Mouse (Mus musculus): ENCODE data around the gene Slc3a2. TPM values are rescaled to one million over a fixed set of nuclear protein-coding genes. Genes with fewer than 3 reads are reported as not detected.

Gene Slc3a2
- polyA plus RNA-seq, 1 experiment from 2014 or later: 87.8 TPM

DNA sequence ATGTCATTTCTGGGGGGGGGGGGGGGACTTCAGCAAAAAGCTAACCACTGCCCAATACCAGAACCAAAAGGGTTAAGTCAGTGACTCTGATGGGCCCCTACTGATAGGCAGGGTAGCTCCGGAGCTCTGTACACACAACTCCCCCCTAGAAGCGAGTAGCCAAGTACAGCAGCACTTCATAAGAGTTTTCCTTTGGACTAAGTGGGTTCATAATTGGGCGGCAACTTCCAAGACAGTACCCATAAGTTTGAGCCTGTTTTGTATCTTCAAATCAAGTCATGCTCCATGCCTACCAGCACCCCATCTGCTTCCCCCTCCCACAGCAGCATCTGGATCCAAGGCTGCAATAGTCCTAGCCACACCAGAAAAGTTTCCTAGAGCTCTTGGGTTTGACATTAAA is 32.5 kb upstream of the Slc3a2 start:
- no peak overlapping the region for H3K9ac ChIP-seq (ENCODE audit: low read depth, low read length)
- no peak for ATAC-seq (replicated peaks; ENCODE audit: insufficient number of reproducible peaks, low FRiP score, low TSS enrichment)

DNA sequence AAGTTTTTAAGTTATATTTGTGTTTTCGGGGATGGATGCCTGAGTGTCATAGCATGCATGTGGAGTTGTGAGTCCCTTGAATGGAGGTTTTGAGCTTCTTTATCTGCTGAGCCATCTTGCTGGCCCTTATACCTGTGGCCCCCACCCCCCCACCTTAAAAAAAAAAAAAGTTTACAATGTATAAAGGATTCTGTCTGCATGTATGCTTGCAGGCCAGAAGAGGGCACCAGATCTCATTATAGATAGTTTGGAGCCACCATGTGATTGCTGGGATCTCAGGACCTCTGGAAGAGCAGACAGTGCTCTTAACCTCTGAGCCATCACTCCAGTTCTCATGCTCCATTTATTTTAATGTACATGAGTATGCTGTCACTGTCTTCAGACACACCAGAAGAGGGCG is 24.2 kb upstream of the Slc3a2 start:
- ATAC-seq (replicated peaks; ENCODE audit: insufficient number of reproducible peaks, low FRiP score, low TSS enrichment): no peak
- Histone ChIP-seq H3K4me3 (ENCODE audit: low read depth, low read length) (no peak overlapping the region), H3K27me3 (ENCODE audit: control insufficient read depth, insufficient read depth, low read length) (no peaks in the 10 kb centered on the region), H3K4me1 (ENCODE audit: control insufficient read depth, insufficient read depth, low read length) (peaks cover 6% of the 10 kb centered on the region), H3K9ac (ENCODE audit: low read depth, low read length) (no peak overlapping the region), H3K36me3 (ENCODE audit: control insufficient read depth, insufficient read depth, low read length) (peaks cover 55% of the 10 kb centered on the region), H3K9me3 (replicated peaks; ENCODE audit: control insufficient read depth, low read length) (no peaks in the 10 kb centered on the region), H3K27ac (ENCODE audit: low read depth, low read length) (no peak overlapping the region), H3K4me2 (no peak overlapping the region)
- 71% methylated on average over 2 of the region's 2 CpGs for WGBS (ENCODE audit: insufficient replicate concordance)

More for the DNA sequence above, 32.5 kb upstream of the Slc3a2 start:
- H3K27me3 ChIP-seq (ENCODE audit: control insufficient read depth, insufficient read depth, low read length): no peaks in the 10 kb centered on the region
- H3K4me2 ChIP-seq: peak overlapping the region; percentile 86; the same call in 1 of the 2 replicates
- peak overlapping the region; percentile 91; the same call in 1 of the 2 replicates for H3K4me3 ChIP-seq (ENCODE audit: low read depth, low read length)
- peaks cover 15% of the 10 kb centered on the region; the same call in 1 of the 2 replicates for H3K4me1 ChIP-seq (ENCODE audit: control insufficient read depth, insufficient read depth, low read length)
- no peaks in the 10 kb centered on the region for H3K9me3 ChIP-seq (replicated peaks; ENCODE audit: control insufficient read depth, low read length)
- 40% methylated on average over 3 of the region's 3 CpGs for whole genome bisulfite sequencing (ENCODE audit: insufficient replicate concordance)
- H3K27ac ChIP-seq (ENCODE audit: low read depth, low read length): no peak overlapping the region
- peaks cover 17% of the 10 kb centered on the region for H3K36me3 ChIP-seq (ENCODE audit: control insufficient read depth, insufficient read depth, low read length)

DNA sequence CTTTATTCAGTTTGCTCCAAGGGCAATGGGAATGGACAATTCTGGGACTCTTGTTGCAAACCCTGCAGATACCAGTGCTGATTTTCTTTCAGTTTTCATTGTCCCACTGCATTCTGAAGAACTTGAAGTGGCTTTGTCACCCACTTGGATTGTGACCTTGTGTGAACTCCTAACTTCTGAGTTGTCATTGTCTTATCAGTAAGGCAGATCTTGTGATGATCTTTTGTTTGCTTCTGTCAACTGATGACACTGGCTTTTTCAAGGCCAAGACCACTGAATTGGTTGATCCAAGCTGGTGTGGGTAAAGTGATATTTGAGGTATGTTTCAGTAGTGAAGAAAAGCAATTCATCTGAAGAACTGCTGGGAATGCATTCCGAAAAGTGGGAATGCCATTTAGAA is 22.2 kb upstream of the Slc3a2 start:
- Histone ChIP-seq H3K27ac (ENCODE audit: low read depth, low read length) (no peak overlapping the region), H3K4me3 (ENCODE audit: low read depth, low read length) (no peak overlapping the region), H3K36me3 (ENCODE audit: control insufficient read depth, insufficient read depth, low read length) (peaks cover 45% of the 10 kb centered on the region), H3K4me2 (no peak overlapping the region), H3K4me1 (ENCODE audit: control insufficient read depth, insufficient read depth, low read length) (peaks cover 12% of the 10 kb centered on the region), H3K9me3 (replicated peaks; ENCODE audit: control insufficient read depth, low read length) (no peaks in the 10 kb centered on the region), H3K9ac (ENCODE audit: low read depth, low read length) (no peak overlapping the region), H3K27me3 (ENCODE audit: control insufficient read depth, insufficient read depth, low read length) (no peaks in the 10 kb centered on the region)
- ATAC-seq (replicated peaks; ENCODE audit: insufficient number of reproducible peaks, low FRiP score, low TSS enrichment): no peak
- 91% methylated on average over 1 of the region's 1 CpGs for WGBS (ENCODE audit: insufficient replicate concordance)

DNA sequence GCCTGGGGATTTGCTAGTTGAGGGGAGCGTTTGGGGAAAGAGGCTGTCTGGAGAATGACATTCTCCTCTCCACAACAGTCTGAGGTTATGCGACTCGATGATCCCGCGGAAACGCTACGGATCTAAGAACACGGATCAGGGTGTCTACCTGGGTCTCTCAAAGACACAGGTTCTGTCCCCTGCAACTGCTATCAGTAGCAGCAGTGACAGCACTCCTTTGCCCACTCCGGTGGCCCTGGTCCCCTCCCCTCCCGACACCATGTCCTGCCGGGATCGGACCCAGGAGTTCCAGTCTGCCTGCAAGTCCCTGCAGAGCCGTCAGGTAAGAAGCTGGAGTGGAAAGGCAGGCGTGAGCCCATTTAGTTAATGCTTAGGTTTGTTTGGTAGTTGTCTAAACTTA is 19.0 kb upstream of the Slc3a2 start:
- peak overlapping the region; percentile 97; the same call in 1 of the 2 replicates for H3K27ac ChIP-seq (ENCODE audit: low read depth, low read length)
- peaks cover 12% of the 10 kb centered on the region for H3K4me1 ChIP-seq (ENCODE audit: control insufficient read depth, insufficient read depth, low read length)
- peak overlapping the region; percentile 98 for H3K4me3 ChIP-seq (ENCODE audit: low read depth, low read length)
- peak overlapping the region; percentile 91 for H3K9ac ChIP-seq (ENCODE audit: low read depth, low read length)
- H3K36me3 ChIP-seq (ENCODE audit: control insufficient read depth, insufficient read depth, low read length): peaks cover 40% of the 10 kb centered on the region
- ATAC-seq (replicated peaks; ENCODE audit: insufficient number of reproducible peaks, low FRiP score, low TSS enrichment): no peak
- no peaks in the 10 kb centered on the region for H3K27me3 ChIP-seq (ENCODE audit: control insufficient read depth, insufficient read depth, low read length)
- peak overlapping the region; percentile 88 for H3K4me2 ChIP-seq
- H3K9me3 ChIP-seq (replicated peaks; ENCODE audit: control insufficient read depth, low read length): no peaks in the 10 kb centered on the region
- WGBS (ENCODE audit: insufficient replicate concordance): 12% methylated on average over 14 of the region's 14 CpGs

DNA sequence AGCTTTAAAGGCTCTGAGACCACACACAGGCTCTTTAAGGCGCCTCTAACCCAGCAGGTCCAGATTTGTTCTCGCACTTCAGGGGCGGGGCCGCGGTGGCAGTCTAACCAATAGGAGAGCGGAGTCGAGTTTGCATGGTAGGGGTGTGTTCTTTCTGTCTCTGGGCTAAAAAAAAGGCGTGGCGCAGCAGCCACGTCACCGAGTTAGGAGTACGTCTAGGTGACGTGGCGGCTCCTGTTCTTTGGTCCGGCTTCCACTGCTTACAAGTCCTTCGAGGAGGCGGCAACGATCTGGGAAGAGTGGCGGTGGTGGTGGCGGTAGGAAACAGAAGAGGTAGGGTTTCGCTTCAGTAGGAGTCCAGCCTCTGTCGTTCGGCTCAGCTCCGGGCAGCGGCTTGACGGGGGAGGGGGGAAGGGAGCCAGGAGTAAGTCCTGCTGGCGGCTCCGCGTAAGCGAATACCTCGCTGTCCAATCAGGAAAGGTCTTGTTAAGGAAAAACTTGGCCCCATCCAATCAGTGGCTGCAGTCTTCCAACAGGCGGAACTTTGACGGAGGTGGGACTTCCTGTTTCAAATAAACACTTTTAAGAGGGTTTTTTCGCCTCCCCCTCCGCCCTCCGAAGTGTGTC is 18.2 kb upstream of the Slc3a2 start, which contains the start of gene Stx5a:
Gene Stx5a, plus strand, starts transcription at position 171 of the 627 bp plus-strand sequence.
- peak within 1 kb of the TSS; percentile 98 for H3K4me3 ChIP-seq (ENCODE audit: low read depth, low read length)
- under 1% methylated on average over 36 of the region's 36 CpGs for WGBS (ENCODE audit: insufficient replicate concordance)
- H3K9me3 ChIP-seq (replicated peaks; ENCODE audit: control insufficient read depth, low read length): no peaks in the 10 kb centered on the region
- H3K27ac ChIP-seq (ENCODE audit: low read depth, low read length): peak within 1 kb of the TSS; percentile 97
- H3K4me2 ChIP-seq: peak within 1 kb of the TSS; percentile 88
- peak; percentile 98 for ATAC-seq (replicated peaks; ENCODE audit: insufficient number of reproducible peaks, low FRiP score, low TSS enrichment)
- no peaks in the 10 kb centered on the region for H3K27me3 ChIP-seq (ENCODE audit: control insufficient read depth, insufficient read depth, low read length)
- H3K4me1 ChIP-seq (ENCODE audit: control insufficient read depth, insufficient read depth, low read length): peaks cover 12% of the 10 kb centered on the region
- peaks cover 38% of the 10 kb centered on the region for H3K36me3 ChIP-seq (ENCODE audit: control insufficient read depth, insufficient read depth, low read length)
- H3K9ac ChIP-seq (ENCODE audit: low read depth, low read length): peak within 1 kb of the TSS; percentile 91

DNA sequence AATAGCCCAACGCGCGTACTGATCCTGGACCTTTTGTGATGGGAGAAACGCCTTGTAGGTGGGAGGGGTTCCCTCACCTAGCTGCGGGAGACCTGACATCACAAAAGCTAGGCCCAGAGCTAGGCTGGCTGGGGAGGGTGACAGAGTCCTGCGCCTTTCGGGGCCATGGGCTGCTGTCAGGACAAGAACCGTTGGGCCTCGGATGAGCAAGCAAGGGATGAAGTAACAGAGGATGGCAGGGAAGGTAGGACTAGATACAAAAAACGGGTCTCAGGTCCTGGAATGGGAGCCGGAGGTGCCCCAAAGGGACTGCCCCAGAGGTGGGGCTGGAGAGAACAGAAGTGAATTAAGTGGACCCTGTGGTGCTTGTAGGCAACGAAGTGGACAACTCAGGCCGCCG is 17.4 kb upstream of the Slc3a2 start, which contains the start of gene 1700092M07Rik:
Gene 1700092M07Rik, plus strand, starts transcription at position 116 of the 400 bp plus-strand sequence.
- Histone ChIP-seq H3K27me3 (ENCODE audit: control insufficient read depth, insufficient read depth, low read length) (no peaks in the 10 kb centered on the region), H3K4me3 (ENCODE audit: low read depth, low read length) (peak within 1 kb of the TSS; percentile 98), H3K4me2 (peak within 1 kb of the TSS; percentile 88), H3K9ac (ENCODE audit: low read depth, low read length) (peak within 1 kb of the TSS; percentile 91), H3K9me3 (replicated peaks; ENCODE audit: control insufficient read depth, low read length) (no peaks in the 10 kb centered on the region), H3K4me1 (ENCODE audit: control insufficient read depth, insufficient read depth, low read length) (peaks cover 12% of the 10 kb centered on the region), H3K36me3 (ENCODE audit: control insufficient read depth, insufficient read depth, low read length) (peaks cover 34% of the 10 kb centered on the region), H3K27ac (ENCODE audit: low read depth, low read length) (peak within 1 kb of the TSS; percentile 97)
- no peak for ATAC-seq (replicated peaks; ENCODE audit: insufficient number of reproducible peaks, low FRiP score, low TSS enrichment)
- WGBS (ENCODE audit: insufficient replicate concordance): 70% methylated on average over 14 of the region's 14 CpGs

DNA sequence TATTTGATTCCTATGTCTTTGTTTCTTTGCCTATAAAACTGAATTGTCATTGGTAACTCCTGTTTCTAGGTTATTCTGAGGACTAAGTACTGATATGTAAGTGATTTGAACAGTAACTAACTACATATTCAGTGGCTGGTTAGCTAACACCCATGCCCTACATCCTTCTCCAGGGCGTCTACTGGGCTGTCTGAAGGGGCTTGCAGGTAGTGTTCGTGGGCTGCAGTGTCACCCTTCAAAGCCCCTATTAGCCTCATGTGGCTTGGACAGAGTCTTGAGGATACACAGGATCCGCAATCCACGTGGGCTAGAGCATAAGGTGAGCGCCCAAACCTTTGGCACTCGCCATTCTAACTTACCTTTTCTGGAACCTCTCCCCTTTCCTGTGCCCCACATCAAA is 16.5 kb upstream of the Slc3a2 start:
- H3K27me3 ChIP-seq (ENCODE audit: control insufficient read depth, insufficient read depth, low read length): no peaks in the 10 kb centered on the region
- ATAC-seq (replicated peaks; ENCODE audit: insufficient number of reproducible peaks, low FRiP score, low TSS enrichment): no peak
- H3K4me2 ChIP-seq: no peak overlapping the region
- no peak overlapping the region for H3K4me3 ChIP-seq (ENCODE audit: low read depth, low read length)
- H3K9me3 ChIP-seq (replicated peaks; ENCODE audit: control insufficient read depth, low read length): no peaks in the 10 kb centered on the region
- H3K36me3 ChIP-seq (ENCODE audit: control insufficient read depth, insufficient read depth, low read length): peaks cover 28% of the 10 kb centered on the region
- no peak overlapping the region for H3K27ac ChIP-seq (ENCODE audit: low read depth, low read length)
- 89% methylated on average over 6 of the region's 6 CpGs for WGBS (ENCODE audit: insufficient replicate concordance)
- no peak overlapping the region for H3K9ac ChIP-seq (ENCODE audit: low read depth, low read length)
- peaks cover 12% of the 10 kb centered on the region for H3K4me1 ChIP-seq (ENCODE audit: control insufficient read depth, insufficient read depth, low read length)

DNA sequence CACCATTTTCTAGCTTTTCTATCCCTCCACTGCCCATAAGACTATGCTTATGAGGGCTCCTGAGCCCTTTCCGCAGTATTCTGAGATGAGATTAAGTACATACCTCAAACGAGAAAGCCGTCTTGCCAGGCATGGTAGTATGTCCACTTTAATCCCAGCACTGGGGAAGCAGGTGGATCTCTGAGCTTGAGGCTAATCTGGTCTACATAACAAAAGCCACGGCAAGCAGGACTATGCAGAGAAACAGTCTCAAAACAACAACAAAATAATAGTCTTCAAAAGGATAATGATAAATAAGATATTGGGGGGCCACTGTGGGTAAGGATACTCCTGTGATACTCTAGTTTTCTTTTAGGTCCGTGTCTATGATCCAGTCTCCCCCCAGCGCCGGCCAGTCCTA is 15.7 kb upstream of the Slc3a2 start:
- H3K36me3 ChIP-seq (ENCODE audit: control insufficient read depth, insufficient read depth, low read length): peaks cover 27% of the 10 kb centered on the region
- H3K4me3 ChIP-seq (ENCODE audit: low read depth, low read length): no peak overlapping the region
- H3K9ac ChIP-seq (ENCODE audit: low read depth, low read length): no peak overlapping the region
- H3K4me1 ChIP-seq (ENCODE audit: control insufficient read depth, insufficient read depth, low read length): peaks cover 12% of the 10 kb centered on the region
- H3K4me2 ChIP-seq: no peak overlapping the region
- no peak for ATAC-seq (replicated peaks; ENCODE audit: insufficient number of reproducible peaks, low FRiP score, low TSS enrichment)
- no peaks in the 10 kb centered on the region for H3K9me3 ChIP-seq (replicated peaks; ENCODE audit: control insufficient read depth, low read length)
- 87% methylated on average over 7 of the region's 7 CpGs for WGBS (ENCODE audit: insufficient replicate concordance)
- H3K27me3 ChIP-seq (ENCODE audit: control insufficient read depth, insufficient read depth, low read length): no peaks in the 10 kb centered on the region
- H3K27ac ChIP-seq (ENCODE audit: low read depth, low read length): no peak overlapping the region

DNA sequence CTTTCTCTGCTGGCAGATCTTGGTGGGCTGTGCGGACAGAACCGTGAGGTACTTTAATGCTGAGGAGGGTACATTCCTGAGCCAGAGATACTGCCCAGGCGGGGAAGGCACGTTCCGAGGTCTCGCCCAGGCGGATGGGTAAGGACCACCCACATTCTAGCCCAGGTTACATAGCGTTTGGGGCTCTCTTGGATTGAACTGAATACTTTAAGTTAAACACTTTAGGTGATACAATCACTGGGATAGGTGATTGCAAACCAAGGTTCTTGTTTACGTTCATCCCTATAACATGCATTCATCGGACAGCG is 12.9 kb upstream of the Slc3a2 start:
- H3K9ac ChIP-seq (ENCODE audit: low read depth, low read length): peak overlapping the region; percentile 70
- 2% methylated on average over 11 of the region's 11 CpGs for WGBS (ENCODE audit: insufficient replicate concordance)
- H3K27me3 ChIP-seq (ENCODE audit: control insufficient read depth, insufficient read depth, low read length): no peaks in the 10 kb centered on the region
- peaks cover 19% of the 10 kb centered on the region for H3K36me3 ChIP-seq (ENCODE audit: control insufficient read depth, insufficient read depth, low read length)
- H3K9me3 ChIP-seq (replicated peaks; ENCODE audit: control insufficient read depth, low read length): no peaks in the 10 kb centered on the region
- H3K4me1 ChIP-seq (ENCODE audit: control insufficient read depth, insufficient read depth, low read length): 0 out of 2 replicates have a peak, but pooled peaks cover 4% of the 10 kb centered on the region
- H3K27ac ChIP-seq (ENCODE audit: low read depth, low read length): no peak overlapping the region
- ATAC-seq (replicated peaks; ENCODE audit: insufficient number of reproducible peaks, low FRiP score, low TSS enrichment): peak; percentile 29; the same call in 1 of the 2 replicates
- peak overlapping the region; percentile 76 for H3K4me2 ChIP-seq
- H3K4me3 ChIP-seq (ENCODE audit: low read depth, low read length): peak overlapping the region; percentile 79

Measured in heart, embryonic 11.5 days (tissue).